Mouse (Mus musculus): Measurements from ENCODE around the gene Pspc1. TPM values are rescaled to one million over a fixed set of nuclear protein-coding genes. Genes with fewer than 3 reads are reported as not detected.

The Pspc1 gene
- 24.2 TPM for polyA plus RNA-seq (2017; shearing (Covaris generic))

DNA sequence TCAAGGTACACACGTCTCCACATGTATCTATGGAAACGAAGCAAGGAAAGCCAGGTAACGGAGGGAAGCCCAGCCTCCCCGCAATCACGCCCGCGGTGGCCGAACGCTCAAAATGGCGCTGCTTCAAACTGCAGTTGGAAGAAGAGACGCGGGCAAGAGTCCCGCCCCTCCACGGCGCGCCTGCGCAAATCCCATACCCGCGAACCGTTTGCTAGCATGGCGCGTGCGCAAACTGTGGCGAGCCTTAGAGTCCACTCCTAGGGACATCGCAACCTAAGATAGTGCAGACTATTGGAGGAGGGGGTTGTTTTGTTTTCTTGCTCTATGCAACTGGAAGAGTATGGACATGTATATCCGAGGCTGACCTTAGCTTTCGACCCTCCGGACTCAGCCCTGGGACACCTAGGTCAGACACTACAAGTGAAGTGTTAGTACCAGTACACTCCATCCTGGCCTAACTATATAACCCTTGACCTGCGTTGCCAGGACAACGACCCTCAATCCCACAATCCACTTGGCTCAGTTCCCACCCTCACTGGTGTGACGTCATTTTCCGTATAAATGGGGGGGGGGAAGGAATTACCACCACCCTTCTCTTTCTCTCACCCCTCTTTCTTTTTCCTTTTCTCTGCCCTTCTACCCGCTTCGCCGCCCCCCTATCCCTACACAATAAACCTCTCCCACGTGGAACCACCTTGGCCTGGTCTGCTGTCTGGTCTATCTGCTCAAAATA, at the start of gene Pspc1:
TSS of gene Pspc1 (minus strand) at position 117 of the 733 bp plus-strand sequence.

DNA sequence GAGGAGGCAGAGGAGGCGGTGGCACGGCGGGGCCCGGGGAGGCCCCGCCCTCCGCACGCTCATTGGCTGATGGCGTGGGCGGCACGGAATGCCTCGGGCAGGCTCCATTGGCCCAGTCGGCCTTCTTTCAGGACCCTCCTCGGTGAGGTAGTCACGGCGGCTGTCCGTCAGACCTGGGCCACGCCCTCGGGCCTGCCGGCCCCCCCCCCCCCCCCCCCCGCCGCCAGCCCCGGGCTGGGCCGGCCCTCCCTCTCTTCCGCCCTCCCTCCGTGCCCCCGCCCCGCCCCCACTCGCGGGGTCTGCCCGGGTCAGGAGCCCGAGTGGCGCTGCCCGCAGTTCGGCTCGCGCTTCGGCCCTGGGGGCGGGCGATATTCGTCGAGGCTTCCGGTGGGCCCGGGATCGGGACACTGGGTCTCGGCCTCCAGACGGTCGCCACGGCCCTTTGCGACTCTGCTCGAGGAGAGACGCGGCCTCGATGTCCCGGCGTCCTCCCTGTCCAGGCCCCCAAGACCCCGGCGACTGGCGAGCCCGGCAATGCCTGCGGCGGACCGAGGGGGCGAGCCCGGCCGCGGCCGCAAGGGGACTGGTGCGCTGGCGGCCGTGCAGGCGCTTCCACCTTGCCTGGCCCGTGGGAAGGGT, 33.7 kb upstream of the Pspc1 start, which contains the start of gene Zmym5:
TSS of gene Zmym5 (minus strand) at position 16 of the 639 bp plus-strand sequence.

Other genes with a start within 250 kb of the Pspc1 start
- 12.5 TPM for gene Cenpj, start 202.9 kb downstream of the Pspc1 start, polyA plus RNA-seq (2017; shearing (Covaris generic))
- gene Parp4, start 202.7 kb downstream of the Pspc1 start, polyA plus RNA-seq (2017; shearing (Covaris generic)), result 18.7 TPM
- 60.9 TPM for gene Mphosph8, start 110.1 kb downstream of the Pspc1 start, polyA plus RNA-seq (2017; shearing (Covaris generic))
- gene Zmym5, start 33.4 kb upstream of the Pspc1 start, polyA plus RNA-seq (2017; shearing (Covaris generic)), result 54.5 TPM
- 84.1 TPM for gene Zmym2, start 108.3 kb upstream of the Pspc1 start, polyA plus RNA-seq (2017; shearing (Covaris generic))